Mouse (Mus musculus) liver, adult 2 months (tissue): ENCODE measurements around the gene Pparg.

Source experiments
- CTCF ChIP-seq: fragments of 200-500 bp; IDR thresholded peaks from 2 replicates; pipeline ENCODE4 v1.5.1; 2011; ENCODE audit warnings: low read depth, low read length, control low read depth
- POLR2A ChIP-seq: fragments of 200-500 bp; IDR thresholded peaks from 2 replicates; pipeline ENCODE4 v1.6.1; 2011; ENCODE audit warnings: low read length, control low read depth; ENCODE audit not compliant: insufficient read depth; ENCODE audit errors: extremely low read depth

- TF ChIP-seq CTCF (no peak), POLR2A (no peak)
Observed at GRCm38 (mm10) chr6:115521923-115522322, 161.2 kb downstream of the Pparg start.
